Mouse (Mus musculus) adrenal gland (tissue): ENCODE results near the gene Rgr.

Source experiments
- intact Hi-C: fragments of 180-260 bp; cut with DNase I; formaldehyde crosslinking; loops from one replicate; pipeline ENCODE4 v1.15.1; 2025
- long read RNA-seq, 2 experiments: library from polyadenylated mRNA; unstranded; transcript quantifications; one replicate each; pipeline ENCODE4 v2.0.0; 2020; ENCODE audit warnings: borderline replicate concordance in 1 of 2; ENCODE audit not compliant: insufficient replicate concordance in 1 of 2

Gene Rgr
- long read RNA-seq, experiment 1, result 0 reads
- long read RNA-seq, experiment 2, result 0 reads

DNA sequence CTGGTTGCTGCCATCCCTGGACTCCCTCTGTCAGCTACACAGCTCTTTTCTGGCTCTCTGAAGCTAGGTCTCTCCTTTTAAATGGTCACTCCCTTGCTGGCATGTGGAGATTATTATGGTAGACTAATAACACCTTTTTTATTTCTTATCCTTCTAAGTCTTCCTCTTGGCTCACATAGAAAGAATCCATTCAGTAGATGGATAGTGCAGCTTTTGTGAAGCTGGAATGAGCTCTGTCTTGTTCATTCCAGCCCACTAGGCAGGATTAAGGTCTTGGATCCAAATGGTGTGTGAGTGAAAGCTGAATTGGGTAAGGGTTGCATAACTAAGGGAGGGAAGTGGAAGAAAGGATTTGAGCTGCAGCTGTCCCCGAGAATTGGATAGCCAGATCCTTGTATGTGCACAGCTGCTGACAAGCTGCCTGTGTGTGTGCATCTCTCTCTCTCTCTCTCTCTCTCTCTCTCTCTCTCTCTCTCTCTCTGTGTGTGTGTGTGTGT, at the start of gene Rgr:
Rgr (minus strand) TSS at position 51 of the 497 bp plus-strand sequence.
- intact Hi-C loops, result no loop called here

GRCm38 (mm10) chr14:37097956-37098530, 49.3 kb upstream of the Rgr start, which contains the start of gene Cdhr1:
Gene Cdhr1 (minus strand): TSS chr14:37098347.
- intact Hi-C loops, result no loop called here

- intact Hi-C loops, result no loop called here
Measured at GRCm38 (mm10) chr14:37095556-37095955, 46.8 kb upstream of the Rgr start.

DNA sequence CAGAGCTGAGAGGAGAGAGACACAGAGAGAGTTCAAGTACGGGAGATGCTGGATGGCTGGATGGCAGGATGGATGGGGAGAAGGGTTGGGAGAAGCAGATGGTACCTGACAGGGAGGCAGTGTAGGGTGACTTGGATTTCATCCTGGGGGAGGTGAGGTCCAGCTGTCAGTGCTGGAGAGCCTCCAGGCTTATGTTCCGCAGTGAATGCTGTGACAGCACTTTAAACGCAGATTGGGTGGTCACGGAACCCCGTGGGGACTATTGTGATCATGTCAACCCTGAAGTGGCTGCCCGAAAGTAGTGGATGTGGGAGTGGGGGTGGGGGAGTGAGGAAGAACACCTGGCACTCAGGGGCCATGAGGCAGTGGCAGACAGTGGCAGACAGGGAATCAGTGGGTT, 45.7 kb upstream of the Rgr start:
- intact Hi-C loops, result no loop called here

GRCm38 (mm10) chr14:37083755-37084154, 35.0 kb upstream of the Rgr start:
- intact Hi-C loops, result no loop called here

- intact Hi-C loops, result no loop called here
Measured at GRCm38 (mm10) chr14:37080724-37081123, 32.0 kb upstream of the Rgr start.

DNA sequence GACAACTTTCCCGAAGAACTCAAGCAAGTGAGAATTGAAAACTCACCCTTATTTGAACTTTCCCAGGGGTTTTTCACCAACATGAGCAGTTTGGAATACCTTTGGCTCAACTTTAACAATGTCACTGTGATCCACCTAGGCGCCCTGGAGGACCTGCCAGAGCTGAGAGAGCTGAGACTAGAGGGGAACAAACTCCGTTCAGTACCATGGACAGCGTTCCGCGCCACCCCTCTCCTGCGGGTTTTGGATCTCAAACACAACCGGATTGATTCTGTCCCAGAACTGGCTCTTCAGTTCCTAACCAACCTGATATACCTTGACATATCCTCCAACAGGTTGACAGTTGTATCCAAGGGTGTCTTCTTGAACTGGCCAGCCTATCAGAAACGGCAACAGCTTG, 19.8 kb upstream of the Rgr start:
- intact Hi-C loops, result no loop called here

- intact Hi-C loops, result no loop called here
Measured at GRCm38 (mm10) chr14:37067629-37068028, 18.9 kb upstream of the Rgr start, which contains the start of gene Lrit2. Gene Lrit2 (plus strand): TSS chr14:37067929.

DNA sequence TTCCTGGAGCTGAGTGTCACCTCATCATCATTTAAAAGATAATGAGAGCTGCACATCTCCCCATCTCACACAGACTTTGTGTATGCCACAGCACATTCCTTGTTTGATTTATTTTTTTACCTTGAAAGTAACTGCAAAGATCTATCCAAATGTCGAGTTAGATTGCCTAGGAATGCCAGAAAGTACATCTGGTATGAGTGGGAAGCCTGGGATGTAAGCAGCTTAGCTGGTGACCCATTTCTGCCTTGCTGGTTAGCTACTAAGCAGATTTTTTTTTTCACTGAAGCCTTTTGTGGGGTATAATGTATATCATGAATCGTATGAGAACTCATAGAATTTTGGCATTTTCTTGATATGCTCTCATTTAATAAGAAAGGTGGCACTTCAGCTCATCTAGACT, 17.9 kb upstream of the Rgr start:
- intact Hi-C loops, result no loop called here

DNA sequence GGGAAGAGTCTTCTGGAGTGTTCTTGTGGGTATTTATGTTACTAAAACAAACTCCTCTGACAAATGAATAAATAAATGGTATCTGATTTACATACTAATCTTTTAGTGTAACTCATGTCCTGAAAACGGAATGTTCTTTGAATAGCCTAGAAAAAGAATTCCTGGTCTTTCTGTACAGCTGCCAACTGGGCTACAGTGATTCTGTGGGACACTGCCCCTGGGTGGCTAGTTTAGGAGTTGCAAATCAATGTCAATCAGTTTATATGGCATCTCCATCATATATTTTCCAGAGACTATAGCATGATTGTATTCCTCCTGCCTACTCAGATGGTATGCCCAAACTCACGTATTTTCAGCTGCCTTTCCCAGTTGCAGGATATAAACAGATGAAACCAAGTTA, 16.1 kb upstream of the Rgr start:
- intact Hi-C loops, result no loop called here

DNA sequence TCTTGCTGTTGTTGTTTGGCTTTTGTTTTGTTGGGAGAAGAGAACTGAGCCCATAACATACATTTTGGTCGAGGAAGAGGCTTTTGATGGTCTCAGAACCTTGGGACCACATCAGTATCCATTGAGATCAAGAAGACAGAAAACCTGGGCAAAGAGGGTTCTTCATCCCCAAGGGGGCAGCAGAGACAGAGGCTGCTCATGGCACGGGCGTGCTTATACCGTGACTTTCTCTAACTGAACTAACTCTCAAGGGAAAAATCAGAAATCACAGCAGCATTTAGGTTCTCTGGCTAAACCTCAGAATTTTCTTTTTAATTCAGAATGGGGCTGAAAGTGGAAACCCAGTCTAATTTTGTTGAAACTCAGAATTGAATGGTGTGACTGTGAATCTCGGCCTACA, 14.3 kb downstream of the Rgr start:
- intact Hi-C loops, result loop anchor here (5.0 kb wide), 2 partner anchors 82 to 97 kb away; no protein-coding TSS in a partner anchor

GRCm38 (mm10) chr14:37033241-37033640, 15.5 kb downstream of the Rgr start:
- intact Hi-C loops, result loop anchor here (2.0 to 5.0 kb wide), 3 partner anchors 81 to 166 kb away; no protein-coding TSS in a partner anchor

GRCm38 (mm10) chr14:37032481-37033104, 16.2 kb downstream of the Rgr start:
- intact Hi-C loops, result loop anchor here (2.0 to 5.0 kb wide), 3 partner anchors 80 to 166 kb away; no protein-coding TSS in a partner anchor

- intact Hi-C loops, result no loop called here
Measured at GRCm38 (mm10) chr14:37028555-37028954, 20.2 kb downstream of the Rgr start.

DNA sequence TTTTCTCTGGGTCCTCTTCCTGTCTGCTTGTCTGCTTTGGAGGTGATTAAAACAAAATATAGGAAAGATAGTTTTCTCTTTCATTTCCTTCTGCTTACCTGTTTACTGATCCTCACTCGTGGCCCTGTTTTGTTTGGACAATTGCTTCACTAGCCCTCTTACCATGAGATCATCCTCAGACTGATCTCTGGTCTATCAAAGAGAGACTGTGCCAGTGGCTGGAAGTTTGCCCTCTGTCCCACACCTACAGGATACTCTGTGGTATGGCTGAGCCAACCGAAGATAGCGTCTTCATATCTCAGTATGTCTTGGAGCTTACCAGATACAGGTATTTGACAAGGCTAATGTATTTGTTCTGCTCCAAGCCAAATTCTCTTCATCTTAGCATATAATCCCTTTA, 20.8 kb downstream of the Rgr start:
- intact Hi-C loops, result no loop called here

GRCm38 (mm10) chr14:37027248-37027933, 21.4 kb downstream of the Rgr start:
- intact Hi-C loops, result no loop called here

- intact Hi-C loops, result no loop called here
Measured at GRCm38 (mm10) chr14:37015894-37016293, 32.9 kb downstream of the Rgr start.

- intact Hi-C loops, result no loop called here
Measured at GRCm38 (mm10) chr14:37013644-37014043, 35.1 kb downstream of the Rgr start.

GRCm38 (mm10) chr14:37009686-37010085, 39.1 kb downstream of the Rgr start:
- intact Hi-C loops, result no loop called here

DNA sequence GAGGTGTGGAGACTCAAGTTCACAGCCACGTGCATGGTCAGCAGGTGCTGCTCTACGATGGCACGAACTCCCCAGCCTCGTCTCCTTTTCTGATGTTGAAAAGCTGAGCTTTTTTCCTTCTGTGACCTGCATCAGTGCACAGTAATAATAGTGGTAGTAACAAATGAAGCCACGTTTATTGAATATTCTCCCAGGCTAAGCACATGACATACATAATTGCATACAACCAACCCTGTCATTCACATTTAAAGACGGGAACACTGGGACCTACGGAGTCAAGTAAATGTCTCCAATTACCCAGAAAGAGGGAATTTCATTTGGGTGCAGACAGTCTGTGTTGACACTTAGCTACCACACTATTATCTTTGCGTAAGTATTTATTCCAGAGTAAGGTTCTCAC, 42.3 kb downstream of the Rgr start:
- intact Hi-C loops, result no loop called here

DNA sequence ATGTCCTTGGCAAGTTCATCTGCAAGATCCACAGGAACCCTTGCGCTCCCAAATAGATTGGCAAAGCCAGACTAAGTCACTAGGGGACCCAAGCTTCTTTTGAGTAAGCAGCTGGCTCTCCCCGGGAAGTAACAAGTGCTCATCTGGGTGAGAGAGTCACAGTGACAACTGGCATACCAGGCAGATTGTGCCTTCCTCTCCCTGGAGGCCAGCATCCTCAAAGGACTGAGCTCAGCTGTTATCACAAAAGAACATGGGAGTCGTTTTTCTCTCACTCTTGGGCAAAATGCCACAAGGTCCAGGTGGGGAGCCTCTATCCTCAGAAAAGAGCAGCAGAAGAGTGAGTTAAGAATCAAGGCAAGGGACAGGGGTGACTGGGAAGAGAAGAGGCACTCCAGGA, 42.9 kb downstream of the Rgr start:
- intact Hi-C loops, result no loop called here

DNA sequence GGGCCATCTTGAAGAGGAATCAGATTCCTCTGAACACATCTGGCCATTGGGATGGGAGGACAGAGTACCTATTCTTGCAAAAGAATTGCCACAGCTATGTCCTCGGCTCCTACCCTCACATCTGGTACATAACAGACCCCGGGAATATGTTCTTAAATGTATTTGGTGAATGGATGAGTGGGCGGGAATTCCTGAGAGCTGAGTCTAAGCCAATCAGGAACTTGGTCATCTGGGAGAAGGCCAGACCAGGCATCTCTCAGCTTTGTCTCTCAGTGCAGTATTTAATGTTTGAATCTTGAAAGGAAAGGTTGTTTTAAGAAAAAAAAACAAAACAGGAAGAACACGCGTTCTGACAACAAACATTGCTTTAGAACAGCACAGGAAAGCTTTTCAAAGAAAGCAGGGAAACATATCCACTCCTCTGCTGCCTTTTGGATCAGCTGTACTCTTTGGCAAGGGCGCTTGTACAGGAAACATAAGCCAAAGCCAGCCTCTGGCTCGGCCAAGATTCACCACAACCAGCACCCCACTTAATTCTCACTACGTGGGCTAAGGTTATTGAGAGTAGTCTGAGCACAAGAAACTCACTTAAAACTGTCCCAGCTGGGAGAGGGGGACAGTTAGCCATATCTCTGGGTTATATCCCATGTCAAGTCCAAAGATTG, 45.2 kb downstream of the Rgr start:
- intact Hi-C loops, result no loop called here
